Mouse (Mus musculus) kidney, embryonic 15.5 days (tissue): ENCODE data around the gene 1700001J03Rik. TPM values are rescaled to one million over a fixed set of nuclear protein-coding genes. Genes with fewer than 3 reads are reported as not detected.
"Not testable (repeated sequence)": the region's sequence is repeated elsewhere in the genome, so short reads cannot be mapped to it uniquely, and the experiment has no call there.

Experiments
- ATAC-seq: fragments of 200-750 bp; cut with Nextera tagmentation; replicated peaks from 2 replicates; pipeline ENCODE4 v1.8.0; 2017; ENCODE audit warnings: moderate TSS enrichment; ENCODE audit not compliant: low FRiP score
- H3K27ac ChIP-seq: fragments of 300-500 bp; sonication (generic); 2 replicates; pipeline ENCODE4 v1.5.1; 2015; ENCODE audit warnings: mild to moderate bottlenecking, inconsistent platforms
- H3K27me3 ChIP-seq: fragments of 300-500 bp; sonication (generic); 2 replicates; pipeline ENCODE4 v1.6.1; 2015; ENCODE audit warnings: inconsistent platforms
- H3K36me3 ChIP-seq: fragments of 300-500 bp; sonication (generic); 2 replicates; pipeline ENCODE4 v1.6.1; 2015; ENCODE audit warnings: inconsistent platforms
- H3K4me1 ChIP-seq: fragments of 300-500 bp; sonication (generic); 2 replicates; pipeline ENCODE4 v1.6.1; 2015; ENCODE audit warnings: inconsistent platforms
- H3K4me2 ChIP-seq: fragments of 300-500 bp; sonication (generic); 2 replicates; pipeline ENCODE4 v1.6.1; 2015; ENCODE audit warnings: moderate library complexity, mild to moderate bottlenecking, inconsistent platforms
- H3K4me3 ChIP-seq: fragments of 300-500 bp; sonication (generic); replicated peaks from 2 replicates; pipeline ENCODE4 v1.5.1; 2015; ENCODE audit warnings: mild to moderate bottlenecking, inconsistent platforms
- H3K9ac ChIP-seq: fragments of 300-500 bp; sonication (generic); 2 replicates; pipeline ENCODE4 v1.6.1; 2015; ENCODE audit warnings: mild to moderate bottlenecking, inconsistent platforms
- H3K9me3 ChIP-seq: fragments of 300-500 bp; sonication (generic); replicated peaks from 2 replicates; pipeline ENCODE4 v1.6.1; 2016; ENCODE audit warnings: inconsistent platforms
- WGBS: fragments of 180-500 bp; shearing (Covaris S2); methylation state at CpG from one replicate; pipeline ENCODE4 v1.1.7; 2015; ENCODE audit warnings: mixed read lengths; 5-methylcytosine and 5-hydroxymethylcytosine counted together
- polyA plus RNA-seq: library from polyadenylated mRNA; unstranded; fragments of >200 nt; fragmentation: Nextera tagmentation; extraction: Ambion mirVana; gene quantifications from 2 replicates; pipeline ENCODE4 v1.2.1, GENCODE M21; 2015

1700001J03Rik gene
- polyA plus RNA-seq, 1 experiment from 2014 or later: 0.38 TPM

- not testable (repeated sequence) for H3K27ac ChIP-seq, H3K36me3 ChIP-seq, H3K9ac ChIP-seq, H3K4me3 ChIP-seq, H3K4me1 ChIP-seq, H3K27me3 ChIP-seq, H3K4me2 ChIP-seq, H3K9me3 ChIP-seq, ATAC-seq
- 55% methylated on average over 4 of the region's 4 CpGs for WGBS
These were observed 12.4 kb downstream of the 1700001J03Rik start for GRCm38 (mm10) chr5:146172744-146173143.

GRCm38 (mm10) chr5:146170621-146171020 lies 14.5 kb downstream of the 1700001J03Rik start, which contains the start of gene Gm6309:
Gene Gm6309, minus strand, starts transcription at chr5:146170721.
- not testable (repeated sequence) for H3K9me3 ChIP-seq, H3K4me2 ChIP-seq, H3K36me3 ChIP-seq, ATAC-seq, H3K27ac ChIP-seq, H3K9ac ChIP-seq, H3K27me3 ChIP-seq, H3K4me3 ChIP-seq, H3K4me1 ChIP-seq
- WGBS: 81% methylated on average over 2 of the region's 2 CpGs

DNA sequence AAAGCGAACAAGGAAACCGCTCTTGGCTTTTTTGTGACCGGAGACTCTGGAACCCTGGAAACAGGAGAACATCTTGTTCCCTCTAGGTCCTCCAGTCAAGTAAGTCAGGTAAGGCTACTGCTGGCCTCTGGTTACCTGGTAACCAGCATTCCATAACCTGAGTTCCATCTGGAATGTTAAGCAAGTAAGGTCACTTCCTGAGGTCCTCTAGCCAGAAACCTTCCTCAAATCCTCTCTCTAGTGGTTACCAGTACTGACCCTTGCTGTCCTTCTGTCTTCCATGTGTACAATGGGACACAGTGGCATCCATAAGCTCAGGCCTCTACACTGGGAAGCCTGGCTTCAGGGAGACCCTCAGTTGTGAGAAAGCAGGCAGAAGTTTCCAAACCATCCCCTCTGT lies 24.7 kb downstream of the 1700001J03Rik start, which contains the start of gene Gm5565:
Gene Gm5565 (minus strand): TSS at position 101 of the 400 bp plus-strand sequence.
- ATAC-seq, H3K9ac ChIP-seq, H3K4me3 ChIP-seq, H3K9me3 ChIP-seq, H3K4me1 ChIP-seq, H3K36me3 ChIP-seq, H3K4me2 ChIP-seq, H3K27me3 ChIP-seq, H3K27ac ChIP-seq: not testable (repeated sequence)
- 90% methylated on average over 3 of the region's 3 CpGs for WGBS

DNA sequence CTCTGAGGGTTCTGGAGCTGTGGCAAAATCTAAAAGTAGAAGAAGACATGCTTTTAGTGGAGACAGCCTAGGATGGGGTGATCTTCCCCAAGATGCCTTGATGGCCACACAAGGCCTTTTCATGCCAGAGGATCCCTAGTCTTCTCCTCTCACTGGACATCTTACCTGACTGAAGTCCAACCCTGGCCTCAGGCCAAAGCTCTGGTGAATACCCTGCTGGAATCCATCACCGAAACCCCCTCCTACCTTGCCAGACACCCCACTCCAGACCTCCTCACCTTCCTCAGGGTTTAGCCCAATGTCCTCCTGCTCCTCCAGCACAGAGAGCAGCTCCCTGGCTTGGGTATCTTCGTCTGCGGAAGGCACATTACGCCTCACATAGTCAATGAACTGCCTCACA lies 26.8 kb downstream of the 1700001J03Rik start:
- H3K9ac ChIP-seq, ATAC-seq: not testable (repeated sequence)
- 87% methylated on average over 4 of the region's 4 CpGs for WGBS

GRCm38 (mm10) chr5:146150454-146150853 lies 34.6 kb downstream of the 1700001J03Rik start:
- H3K4me1 ChIP-seq: no peaks in the 10 kb centered on the region
- 75% methylated on average over 3 of the region's 3 CpGs for WGBS
- peaks cover 3% of the 10 kb centered on the region; the same call in 1 of the 2 replicates for H3K9me3 ChIP-seq
- no peak overlapping the region for H3K27ac ChIP-seq
- no peaks in the 10 kb centered on the region for H3K36me3 ChIP-seq
- H3K4me2 ChIP-seq: no peak overlapping the region
- ATAC-seq: no peak
- H3K9ac ChIP-seq: no peak overlapping the region
- H3K27me3 ChIP-seq: no peaks in the 10 kb centered on the region
- no peak overlapping the region for H3K4me3 ChIP-seq

More for the DNA sequence above, 26.8 kb downstream of the 1700001J03Rik start:
- H3K27ac ChIP-seq, H3K9me3 ChIP-seq, H3K36me3 ChIP-seq, H3K4me2 ChIP-seq, H3K27me3 ChIP-seq, H3K4me1 ChIP-seq, H3K4me3 ChIP-seq: not testable (repeated sequence)

- no peak overlapping the region for H3K4me2 ChIP-seq
- no peak for ATAC-seq
- no peak overlapping the region for H3K27ac ChIP-seq
- H3K4me1 ChIP-seq: no peaks in the 10 kb centered on the region
- no peak overlapping the region for H3K4me3 ChIP-seq
- peaks cover 3% of the 10 kb centered on the region; the same call in 1 of the 2 replicates for H3K9me3 ChIP-seq
- no peaks in the 10 kb centered on the region for H3K36me3 ChIP-seq
- no peak overlapping the region for H3K9ac ChIP-seq
- H3K27me3 ChIP-seq: no peaks in the 10 kb centered on the region
- WGBS: 49% methylated on average over 2 of the region's 2 CpGs
These were observed 37.2 kb downstream of the 1700001J03Rik start for GRCm38 (mm10) chr5:146147903-146148302.

Other genes starting within 250 kb of the 1700001J03Rik start
- not detected in 2 replicates for gene Cyp3a25, start 175.7 kb downstream of the 1700001J03Rik start, polyA plus RNA-seq
- gene Cyp3a59, start 106.0 kb downstream of the 1700001J03Rik start, polyA plus RNA-seq: not detected in 2 replicates
- not detected in 2 replicates for gene Gm5565, start 24.8 kb downstream of the 1700001J03Rik start, polyA plus RNA-seq
- gene Gm6309, start 14.6 kb downstream of the 1700001J03Rik start, polyA plus RNA-seq: not detected in 2 replicates
- 55.2 and 57.1 TPM in 2 replicates for gene Rnf6, start 36.3 kb upstream of the 1700001J03Rik start, polyA plus RNA-seq
- 19.0 and 19.4 TPM in 2 replicates for gene Cdk8, start 45.9 kb upstream of the 1700001J03Rik start, polyA plus RNA-seq
- gene Wasf3, start 199.7 kb upstream of the 1700001J03Rik start, polyA plus RNA-seq: 3.2 and 3.3 TPM in 2 replicates